Mouse (Mus musculus) neutrophil, adult 5-6 weeks (primary cell): ENCODE measurements around the gene Gpn2. TPM values are rescaled to one million over a fixed set of nuclear protein-coding genes. Genes with fewer than 3 reads are reported as not detected.

Experiments used
- total RNA-seq: library from RNA; stranded (forward); fragments of 200-1000 nt; gene quantifications from 2 replicates; pipeline ENCODE4 v1.2.3, GENCODE M21; 2017

The Gpn2 gene
- total RNA-seq, 1 experiment from 2014 or later = 12.1 TPM

Other genes with a start within 250 kb of the Gpn2 start
- gene Wdtc1, start 230.9 kb upstream of the Gpn2 start, total RNA-seq = 23.0 and 26.6 TPM in 2 replicates
- 15.8 and 22.7 TPM in 2 replicates for gene Slc9a1, start 214.7 kb upstream of the Gpn2 start, total RNA-seq
- 0.12 TPM in 2 replicates for gene Tent5b, start 104.2 kb upstream of the Gpn2 start, total RNA-seq
- gene Trnp1, start 85.8 kb upstream of the Gpn2 start, total RNA-seq = not detected in 2 replicates
- gene Kdf1, start 65.4 kb upstream of the Gpn2 start, total RNA-seq = not detected in 2 replicates
- 48.3 and 65.1 TPM in 2 replicates for gene Nudc, start 38.4 kb upstream of the Gpn2 start, total RNA-seq
- gene Nr0b2, start 31.0 kb upstream of the Gpn2 start, total RNA-seq = not detected in 2 replicates
- gene Gpatch3, start 9.6 kb upstream of the Gpn2 start, total RNA-seq = 26.7 and 37.9 TPM in 2 replicates
- 48.1 and 58.3 TPM in 2 replicates for gene Sfn, start 17.8 kb downstream of the Gpn2 start, total RNA-seq
- gene Zdhhc18, start 65.8 kb downstream of the Gpn2 start, total RNA-seq = 91.5 and 99.5 TPM in 2 replicates
- 13.2 and 22.0 TPM in 2 replicates for gene Pigv, start 88.3 kb downstream of the Gpn2 start, total RNA-seq
- gene Arid1a, start 172.4 kb downstream of the Gpn2 start, total RNA-seq = 97.9 and 100 TPM in 2 replicates